Mouse (Mus musculus) MEL (cell line): ENCODE measurements at regions not wholly inside any gene's neighbourhood (a gene's known extent, or its start where the extent isn't known, plus 50 kb on each side); places are given as distances from the start of the nearest gene placed in this dataset.

Experiments
- DNase-seq: peaks from one replicate; pipeline ENCODE4 v3.0.0; 2011; ENCODE audit warnings: low read depth, low spot score
- H3K27ac ChIP-seq: 2 replicates; pipeline ENCODE4 v1.5.1; 2012; ENCODE audit warnings: low read depth, mild to moderate bottlenecking, control low read depth, low read length, moderate library complexity; ENCODE audit not compliant: control insufficient read depth
- H3K27me3 ChIP-seq, 2 experiments: fragments of 150-350 bp in 1 of 2; sonication (generic) in 1 of 2; 2 replicates each; pipeline ENCODE4 v1.6.1; 2012; ENCODE audit warnings: low read length in 2 of 2, mild to moderate bottlenecking in 2 of 2, improper control_type of control experiment in 1 of 2, moderate library complexity in 1 of 2; ENCODE audit not compliant: insufficient read depth in 2 of 2, control insufficient read depth in 1 of 2
- H3K36me3 ChIP-seq, 2 experiments: 2 replicates each; pipeline ENCODE4 v1.6.1; 2012 to 2014; ENCODE audit warnings: low read length in 2 of 2, improper control_type of control experiment in 1 of 2, inconsistent platforms in 1 of 2, mild to moderate bottlenecking in 1 of 2; ENCODE audit not compliant: insufficient read depth in 2 of 2, control insufficient read depth in 1 of 2
- H3K4me1 ChIP-seq, 2 experiments: fragments of 150-350 bp in 1 of 2; sonication (generic) in 1 of 2; 2 replicates each; pipeline ENCODE4 v1.6.1; 2012; ENCODE audit warnings: low read length in 2 of 2, improper control_type of control experiment in 1 of 2, mild to moderate bottlenecking in 1 of 2; ENCODE audit not compliant: insufficient read depth in 2 of 2, control insufficient read depth in 1 of 2
- H3K4me3 ChIP-seq, 2 experiments: fragments of 150-350 bp in 1 of 2; sonication (generic) in 1 of 2; 2 replicates each; pipeline ENCODE4 v1.5.1; 2012; ENCODE audit warnings: low read depth in 2 of 2, low read length in 2 of 2, mild to moderate bottlenecking in 2 of 2, moderate library complexity in 2 of 2, control low read depth in 1 of 2, improper control_type of control experiment in 1 of 2; ENCODE audit not compliant: control insufficient read depth in 1 of 2, insufficient read depth in 1 of 2
- H3K79me2 ChIP-seq: 2 replicates; pipeline ENCODE4 v1.6.1; 2012; ENCODE audit warnings: mild to moderate bottlenecking, low read length, moderate library complexity; ENCODE audit not compliant: control insufficient read depth, poor library complexity, insufficient read depth
- H3K9ac ChIP-seq: 2 replicates; pipeline ENCODE4 v1.6.1; 2012; ENCODE audit warnings: low read depth, mild to moderate bottlenecking, control low read depth, low read length, moderate library complexity; ENCODE audit not compliant: control insufficient read depth, poor library complexity, severe bottlenecking
- H3K9me3 ChIP-seq: fragments of 150-350 bp; sonication (generic); replicated peaks from 2 replicates; pipeline ENCODE4 v1.6.1; 2012; ENCODE audit warnings: mild to moderate bottlenecking, low read length, improper control_type of control experiment, moderate library complexity; ENCODE audit not compliant: insufficient read depth
- CHD1 ChIP-seq: IDR thresholded peaks from 2 replicates; pipeline ENCODE4 v1.6.1; 2012; ENCODE audit warnings: low read depth, mild to moderate bottlenecking, inconsistent platforms, low read length, improper control_type of control experiment
- CHD2 ChIP-seq: IDR thresholded peaks from 2 replicates; pipeline ENCODE4 v1.6.1; 2011; ENCODE audit warnings: low read length, improper control_type of control experiment
- CTCF ChIP-seq, 3 experiments: IDR thresholded peaks in 2 of 3; conservative IDR thresholded peaks in 1 of 3; 2 replicates each; pipeline ENCODE4 v1.5.1; 2011 to 2012; ENCODE audit warnings: low read length in 3 of 3, low read depth in 2 of 3, mild to moderate bottlenecking in 2 of 3, improper control_type of control experiment in 1 of 3, inconsistent platforms in 1 of 3, mixed read lengths in 1 of 3, moderate library complexity in 1 of 3; ENCODE audit not compliant: control insufficient read depth in 1 of 3, insufficient read depth in 1 of 3, poor library complexity in 1 of 3, severe bottlenecking in 1 of 3
- E2F4 ChIP-seq: IDR thresholded peaks from 2 replicates; pipeline ENCODE4 v1.6.1; 2011; ENCODE audit warnings: low read depth, low read length, improper control_type of control experiment, borderline replicate concordance
- ELF1 ChIP-seq: IDR thresholded peaks from 2 replicates; pipeline ENCODE4 v1.6.1; 2014; ENCODE audit warnings: low read depth, mild to moderate bottlenecking, inconsistent platforms, low read length, improper control_type of control experiment, moderate library complexity
- ETS1 ChIP-seq: IDR thresholded peaks from 2 replicates; pipeline ENCODE4 v1.6.1; 2012; ENCODE audit warnings: low read depth, mild to moderate bottlenecking, inconsistent platforms, low read length, improper control_type of control experiment, moderate library complexity
- GABPA ChIP-seq: IDR thresholded peaks from 2 replicates; pipeline ENCODE4 v1.6.1; 2012; ENCODE audit warnings: low read depth, mild to moderate bottlenecking, inconsistent platforms, low read length, improper control_type of control experiment, moderate library complexity
- JUND ChIP-seq: IDR thresholded peaks from 2 replicates; pipeline ENCODE4 v1.6.1; 2011; ENCODE audit warnings: low read depth, mild to moderate bottlenecking, improper control_type of control experiment, low read length
- KAT2A ChIP-seq: conservative IDR thresholded peaks from 2 replicates; pipeline ENCODE4 v1.6.1; 2012; ENCODE audit warnings: low read depth, low read length, improper control_type of control experiment, inconsistent platforms
- MAX ChIP-seq: IDR thresholded peaks from 2 replicates; pipeline ENCODE4 v1.6.1; 2011; ENCODE audit warnings: low read length, improper control_type of control experiment
- MXI1 ChIP-seq: IDR thresholded peaks from 2 replicates; pipeline ENCODE4 v1.6.1; 2011; ENCODE audit warnings: mild to moderate bottlenecking, low read depth, low read length, improper control_type of control experiment
- MYB ChIP-seq: IDR thresholded peaks from 2 replicates; pipeline ENCODE4 v1.6.1; 2011; ENCODE audit warnings: mild to moderate bottlenecking, low read depth, low read length, improper control_type of control experiment
- NELFE ChIP-seq: IDR thresholded peaks from 2 replicates; pipeline ENCODE4 v1.6.1; 2011; ENCODE audit warnings: low read depth, low read length, improper control_type of control experiment
- NRF1 ChIP-seq: IDR thresholded peaks from 2 replicates; pipeline ENCODE4 v1.6.1; 2014; ENCODE audit warnings: low read depth, mild to moderate bottlenecking, inconsistent platforms, low read length, improper control_type of control experiment, moderate library complexity; ENCODE audit not compliant: poor library complexity, insufficient read depth, severe bottlenecking
- POLR2A ChIP-seq, 2 experiments: IDR thresholded peaks; 2 replicates each; pipeline ENCODE4 v1.6.1; 2011 to 2012; ENCODE audit warnings: low read length in 2 of 2, mild to moderate bottlenecking in 2 of 2, control low read depth in 1 of 2, improper control_type of control experiment in 1 of 2, low read depth in 1 of 2, moderate library complexity in 1 of 2; ENCODE audit not compliant: control insufficient read depth in 1 of 2, insufficient read depth in 1 of 2, poor library complexity in 1 of 2
- POLR2AphosphoS2 ChIP-seq: IDR thresholded peaks from 2 replicates; pipeline ENCODE4 v1.6.1; 2011; ENCODE audit warnings: low read length, improper control_type of control experiment
- POLR2AphosphoS5 ChIP-seq: IDR thresholded peaks from 2 replicates; pipeline ENCODE4 v1.6.1; 2012; ENCODE audit warnings: low read depth, borderline replicate concordance, mild to moderate bottlenecking, inconsistent platforms, low read length, moderate library complexity, mixed read lengths
- SIN3A ChIP-seq: IDR thresholded peaks from 2 replicates; pipeline ENCODE4 v1.6.1; 2012; ENCODE audit warnings: low read length, improper control_type of control experiment, inconsistent platforms
- SMC3 ChIP-seq: IDR thresholded peaks from 2 replicates; pipeline ENCODE4 v1.6.1; 2011; ENCODE audit warnings: low read depth, low read length, improper control_type of control experiment
- TBP ChIP-seq: IDR thresholded peaks from 2 replicates; pipeline ENCODE4 v1.8.0; 2011; ENCODE audit warnings: low read depth, low read length, improper control_type of control experiment
- TCF12 ChIP-seq: IDR thresholded peaks from 2 replicates; pipeline ENCODE4 v1.6.1; 2014; ENCODE audit warnings: low read depth, mild to moderate bottlenecking, inconsistent platforms, low read length, improper control_type of control experiment, moderate library complexity
- UBTF ChIP-seq: IDR thresholded peaks from 2 replicates; pipeline ENCODE4 v1.6.1; 2012; ENCODE audit warnings: low read depth, mild to moderate bottlenecking, inconsistent platforms, low read length, improper control_type of control experiment, moderate library complexity, borderline replicate concordance; ENCODE audit not compliant: insufficient read depth
- USF1 ChIP-seq: IDR thresholded peaks from 2 replicates; pipeline ENCODE4 v1.6.1; 2014; ENCODE audit warnings: low read depth, mild to moderate bottlenecking, inconsistent platforms, low read length, improper control_type of control experiment, moderate library complexity
- ZC3H11A ChIP-seq: IDR thresholded peaks from 2 replicates; pipeline ENCODE4 v1.6.1; 2012; ENCODE audit warnings: low read depth, mild to moderate bottlenecking, inconsistent platforms, low read length, improper control_type of control experiment
- ZMIZ1 ChIP-seq: IDR thresholded peaks from 2 replicates; pipeline ENCODE4 v1.6.1; 2012; ENCODE audit warnings: low read depth, mild to moderate bottlenecking, inconsistent platforms, low read length, improper control_type of control experiment, moderate library complexity
- ZNF384 ChIP-seq: IDR thresholded peaks from 2 replicates; pipeline ENCODE4 v1.6.1; 2012; ENCODE audit warnings: low read depth, mild to moderate bottlenecking, inconsistent platforms, low read length, improper control_type of control experiment

GRCm38 (mm10) chr9:78844969-78845683 is 229.8 kb downstream of the Cd109 start:
- H3K27me3 ChIP-seq = no peaks in the 10 kb centered on the region
- DNase-seq = no peak
- H3K79me2 ChIP-seq = no peaks in the 10 kb centered on the region
- TF ChIP-seq USF1 = no peak
- no peak for TF ChIP-seq POLR2AphosphoS2
- no peak for TF ChIP-seq E2F4
- TF ChIP-seq NRF1 = no peak
- no peak for TF ChIP-seq ETS1
- no peak for TF ChIP-seq NELFE
- TF ChIP-seq GABPA = no peak
- no peak for TF ChIP-seq KAT2A
- TF ChIP-seq POLR2A (IDR thresholded peaks at IDR 0.05; ENCODE audit: control insufficient read depth in 1 of 2, insufficient read depth in 1 of 2, low read depth in 1 of 2, low read length in 2 of 2, poor library complexity in 1 of 2) = no peak
- no peak for TF ChIP-seq MXI1
- no peak for TF ChIP-seq CHD1
- TF ChIP-seq CHD2 = no peak
- TF ChIP-seq, all 39 proteins: peak for 0
- no peak overlapping the region for H3K27ac ChIP-seq
- no peaks in the 10 kb centered on the region for H3K36me3 ChIP-seq
- no peaks in the 10 kb centered on the region for H3K4me1 ChIP-seq
- H3K4me3 ChIP-seq = no peak overlapping the region
- H3K9ac ChIP-seq = no peak overlapping the region
- no peaks in the 10 kb centered on the region for H3K9me3 ChIP-seq

GRCm38 (mm10) chr9:78846110-78846509 is 230.8 kb downstream of the Cd109 start:
- Histone ChIP-seq H3K4me1 (no peaks in the 10 kb centered on the region), H3K9ac (no peak overlapping the region), H3K4me3 (no peak overlapping the region), H3K27me3 (no peaks in the 10 kb centered on the region), H3K27ac (no peak overlapping the region), H3K9me3 (no peaks in the 10 kb centered on the region), H3K79me2 (no peaks in the 10 kb centered on the region), H3K36me3 (no peaks in the 10 kb centered on the region)
- DNase-seq = no peak
- TF ChIP-seq ETS1 = no peak
- no peak for TF ChIP-seq CTCF (IDR thresholded peaks at IDR 0.05 in 2 of 3, conservative IDR thresholded peaks at IDR 0.05 in 1 of 3; ENCODE audit: control insufficient read depth in 1 of 3, insufficient read depth in 1 of 3, low read depth in 2 of 3, low read length in 3 of 3, poor library complexity in 1 of 3, severe bottlenecking in 1 of 3)
- no peak for TF ChIP-seq ZMIZ1
- no peak for TF ChIP-seq ZNF384
- no peak for TF ChIP-seq MYB
- no peak for TF ChIP-seq TBP
- TF ChIP-seq MAX = no peak
- no peak for TF ChIP-seq ZC3H11A
- TF ChIP-seq TCF12 = no peak
- TF ChIP-seq SIN3A = no peak
- TF ChIP-seq CHD2 = no peak
- no peak for TF ChIP-seq ELF1
- TF ChIP-seq SMC3 = no peak
- TF ChIP-seq JUND = no peak
- TF ChIP-seq UBTF = no peak
- no peak for TF ChIP-seq POLR2A (IDR thresholded peaks at IDR 0.05; ENCODE audit: control insufficient read depth in 1 of 2, insufficient read depth in 1 of 2, low read depth in 1 of 2, low read length in 2 of 2, poor library complexity in 1 of 2)
- TF ChIP-seq POLR2AphosphoS5 = no peak
- no peak for TF ChIP-seq MXI1
- TF ChIP-seq GABPA = no peak
- no peak for TF ChIP-seq CHD1
